Comparison of ENCODE assay signal across 9 mouse cellular contexts in genomic region chr1:84153943-84154342, GRCm38 (mm10).
DNase-seq lines count a peak whose midpoint lies in the region; ATAC-seq lines count a peak whose summit lies in the region.
"Had no signal": no experiment of that assay in that cellular context is flagged by ENCODE, and none has a peak within 500 bp of the region (broad histone marks: within the 10 kb centered on the region; RNA-seq: fewer than 3 reads in every experiment).

No protein-coding gene starts in this region.

- H3K9me3 ChIP-seq in heart, embryonic 12.5 days (replicated peaks), result no peaks in the 10 kb centered on the region; the same call in 1 of the 2 replicates
- no peaks in the 10 kb centered on the region for H3K9me3 ChIP-seq in neural tube, embryonic 12.5 days
- H3K9me3 ChIP-seq in neural tube, embryonic 15.5 days (replicated peaks), result no peaks in the 10 kb centered on the region

- no peaks in the 10 kb centered on the region for H3K27me3 ChIP-seq in heart, embryonic 12.5 days (replicated peaks)
- H3K27me3 ChIP-seq in neural tube, embryonic 12.5 days (replicated peaks), result no peaks in the 10 kb centered on the region
- no peaks in the 10 kb centered on the region for H3K27me3 ChIP-seq in neural tube, embryonic 15.5 days (replicated peaks)
- H3K27me3 ChIP-seq: megakaryocyte, embryonic 14.5 days had no signal

- H3K9ac ChIP-seq in heart, embryonic 12.5 days, result no peak overlapping the region
- H3K9ac ChIP-seq in neural tube, embryonic 12.5 days, result no peak overlapping the region
- H3K9ac ChIP-seq in neural tube, embryonic 15.5 days (replicated peaks), result no peak overlapping the region

- 59% methylated on average over 4 of the region's 4 CpGs for WGBS in heart, embryonic 12.5 days
- WGBS in neural tube, embryonic 12.5 days, result 58% methylated on average over 4 of the region's 4 CpGs
- WGBS in neural tube, embryonic 15.5 days, result 53% methylated on average over 4 of the region's 4 CpGs

- no peak overlapping the region for H3K4me2 ChIP-seq in heart, embryonic 12.5 days
- H3K4me2 ChIP-seq in neural tube, embryonic 12.5 days (replicated peaks), result no peak overlapping the region
- H3K4me2 ChIP-seq in neural tube, embryonic 15.5 days, result no peak overlapping the region

- peak; percentile 16 to 38 for DNase-seq in heart, adult 18-20 months
- DNase-seq in embryo, embryonic 11.5 days (ENCODE audit: low read depth, low spot score), result peak; percentile 30
- peak; percentile 27 for DNase-seq in layer of hippocampus, adult 9-11 months
- no peak for DNase-seq in yolk sac, embryonic 10.5 days (ENCODE audit: low spot score)
- DNase-seq in urinary bladder, postnatal 36 days (ENCODE audit: low spot score in 2 of 2), result no peak

- H3K36me3 ChIP-seq in heart, embryonic 12.5 days, result no peaks in the 10 kb centered on the region
- H3K36me3 ChIP-seq in neural tube, embryonic 12.5 days, result no peaks in the 10 kb centered on the region
- no peaks in the 10 kb centered on the region for H3K36me3 ChIP-seq in neural tube, embryonic 15.5 days

- H3K4me1 ChIP-seq in heart, embryonic 12.5 days (replicated peaks), result no peaks in the 10 kb centered on the region
- H3K4me1 ChIP-seq in neural tube, embryonic 12.5 days, result no peaks in the 10 kb centered on the region
- peaks cover 5% of the 10 kb centered on the region; the same call in 1 of the 2 replicates for H3K4me1 ChIP-seq in neural tube, embryonic 15.5 days
- H3K4me1 ChIP-seq: megakaryocyte, embryonic 14.5 days had no signal

- no peak for ATAC-seq in heart, embryonic 12.5 days (ENCODE audit: insufficient number of reproducible peaks, low FRiP score)
- 0 out of 2 replicates have a peak, but pooled peaks have one; percentile 18 for ATAC-seq in neural tube, embryonic 12.5 days (ENCODE audit: low FRiP score, low read depth)
- ATAC-seq in neural tube, embryonic 15.5 days (ENCODE audit: low FRiP score), result no peak

- H3K4me3 ChIP-seq in heart, embryonic 12.5 days, result no peak overlapping the region
- H3K4me3 ChIP-seq in neural tube, embryonic 12.5 days, result no peak overlapping the region
- no peak overlapping the region for H3K4me3 ChIP-seq in neural tube, embryonic 15.5 days (replicated peaks)
- H3K4me3 ChIP-seq: megakaryocyte, embryonic 14.5 days had no signal

- H3K27ac ChIP-seq in heart, embryonic 12.5 days (ENCODE audit: poor library complexity, severe bottlenecking), result no peak overlapping the region
- H3K27ac ChIP-seq in neural tube, embryonic 12.5 days, result no peak overlapping the region
- no peak overlapping the region for H3K27ac ChIP-seq in neural tube, embryonic 15.5 days (replicated peaks)

Comparison
In these comparisons a context has a peak if more than half of its experiments do, and no peak if none do; other contexts are left out.
1. DNase-seq: peak in heart, adult 18-20 months (2 of 2), embryo, embryonic 11.5 days (single experiment) and layer of hippocampus, adult 9-11 months (single experiment); none in yolk sac, embryonic 10.5 days (single experiment) and urinary bladder, postnatal 36 days (0 of 2).